Mouse (Mus musculus) stomach, postnatal 0 days (tissue): ENCODE results near the gene Kif2c.

Source experiments
- CTCF ChIP-seq: IDR thresholded peaks from 2 replicates; pipeline ENCODE4 v1.5.1; 2016; ENCODE audit warnings: antibody characterized with exemption, low read depth, mild to moderate bottlenecking, moderate library complexity
- EP300 ChIP-seq: optimal IDR thresholded peaks from 2 replicates; pipeline ENCODE3; 2016; ENCODE audit warnings: antibody characterized with exemption

DNA sequence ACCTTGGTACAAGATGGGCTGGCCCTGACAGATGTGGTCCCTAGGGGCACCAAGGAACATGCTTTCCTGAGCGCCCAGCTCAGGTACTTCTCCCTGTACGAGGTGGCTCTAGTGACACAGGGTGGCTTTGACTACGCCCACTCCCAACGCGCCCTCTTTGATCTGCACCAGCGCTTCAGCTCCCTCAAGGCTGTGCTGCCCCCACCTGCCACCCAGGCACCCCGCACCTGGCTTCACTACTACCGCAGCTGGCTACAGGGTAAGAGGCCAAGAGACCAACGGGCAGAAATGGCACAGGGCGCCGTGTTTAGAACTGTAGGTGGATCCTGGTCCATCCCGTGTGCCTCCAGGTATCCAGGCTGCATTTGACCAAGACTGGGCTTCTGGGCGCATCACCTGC, 72.2 kb downstream of the Kif2c start:
- no peak for TF ChIP-seq EP300
- TF ChIP-seq CTCF, result no peak
